Mouse (Mus musculus) activated CD4-positive, CD25-positive, alpha-beta regulatory T cell (primary cell): Measurements from ENCODE around the gene Gsdma. TPM values are rescaled to one million over a fixed set of nuclear protein-coding genes. Genes with fewer than 3 reads are reported as not detected.

Experiments used
- polyA plus RNA-seq, 2 experiments: library from polyadenylated mRNA; unstranded; fragments of 100-300 nt; shearing (Covaris generic); gene quantifications; one replicate each; pipeline ENCODE4 v1.2.1; 2017

Gene Gsdma
- under 1 TPM in 1 of 2 experiments, not detected in 1; 0.29 TPM for polyA plus RNA-seq

DNA sequence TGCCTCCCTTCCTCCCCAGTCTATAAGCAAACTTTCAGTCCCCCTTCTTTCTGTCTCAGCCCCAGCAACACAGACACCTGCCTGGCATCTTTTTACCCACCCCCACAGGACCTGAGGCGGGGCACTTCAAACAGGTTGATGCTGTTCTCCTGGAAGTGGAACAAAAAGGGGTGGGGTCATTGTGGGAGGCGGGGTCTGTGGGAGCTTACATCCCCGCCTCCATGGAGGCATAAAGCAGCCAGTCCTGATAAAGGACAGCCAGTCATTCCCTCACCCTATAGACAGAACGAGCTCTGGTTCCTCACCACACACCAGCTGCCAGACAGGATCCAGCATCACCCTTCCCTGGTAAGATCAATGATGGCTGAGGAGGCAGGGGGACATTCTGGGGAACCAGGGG is at the start of gene Gsdma:
Gene Gsdma (plus strand): TSS at position 261 of the 400 bp plus-strand sequence.

DNA sequence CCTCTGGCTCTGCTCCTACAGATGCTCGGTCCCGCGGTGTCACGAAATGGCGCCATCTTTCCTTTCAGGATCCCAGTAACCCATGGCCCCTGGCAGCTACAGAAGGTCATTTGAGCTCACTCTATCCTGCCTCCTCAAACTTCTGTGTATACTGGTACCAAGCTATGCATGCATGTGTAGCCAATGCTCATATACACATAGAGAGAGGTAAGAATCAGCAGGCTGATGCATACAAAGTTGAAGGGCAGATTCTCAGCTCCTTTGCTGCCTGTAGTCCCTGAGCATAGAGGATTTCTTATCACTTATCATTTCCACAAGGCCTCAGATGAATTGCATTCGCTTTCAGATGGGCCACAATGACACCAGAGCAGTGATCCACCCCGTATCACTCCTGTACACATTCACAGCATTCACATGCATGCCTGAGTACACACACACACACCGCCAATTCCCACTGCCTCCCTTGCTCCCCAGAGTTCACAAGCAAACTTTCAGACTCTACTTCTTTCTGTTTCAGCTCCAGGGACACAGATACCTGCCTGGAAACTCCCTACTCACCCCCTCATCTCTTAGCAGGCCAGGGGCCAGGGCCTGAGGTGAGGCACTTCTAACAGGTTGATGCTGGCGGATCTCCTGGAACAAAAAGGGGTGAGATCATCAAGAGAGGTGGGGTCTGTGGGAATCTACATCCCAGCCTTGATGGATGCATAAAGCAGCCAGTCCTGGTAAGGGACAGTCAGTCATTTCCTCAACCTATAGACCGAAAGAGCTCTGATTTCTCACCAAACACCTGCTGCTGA is 38.3 kb upstream of the Gsdma start, which contains the start of the genes Gm12355 and Gsdma3:
Gene Gm12355 (minus strand): TSS at position 51 of the 800 bp plus-strand sequence.
Gene Gsdma3 (plus strand): TSS at position 750 of the 800 bp plus-strand sequence.

DNA sequence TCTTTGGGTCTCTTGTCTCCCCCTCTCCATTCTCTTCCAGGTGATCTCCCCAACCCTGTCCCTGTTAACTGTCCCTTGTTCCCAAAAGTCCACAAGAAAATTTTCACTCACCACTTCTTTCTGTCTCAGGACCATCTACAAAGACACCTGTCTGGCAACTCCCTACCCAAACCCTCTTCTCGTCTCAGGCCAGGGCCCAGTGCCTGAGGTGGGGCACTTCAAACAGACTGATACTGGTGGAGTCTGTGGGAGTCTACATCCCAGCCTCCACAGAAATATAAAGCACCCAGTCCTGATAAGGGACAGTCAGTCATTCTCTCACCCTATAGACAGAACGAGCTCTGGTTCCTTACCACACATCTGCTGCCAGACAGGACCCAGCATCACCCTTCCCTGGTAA is 17.7 kb upstream of the Gsdma start, which contains the start of gene Gsdma2:
Gene Gsdma2 (plus strand): TSS at position 301 of the 400 bp plus-strand sequence.

DNA sequence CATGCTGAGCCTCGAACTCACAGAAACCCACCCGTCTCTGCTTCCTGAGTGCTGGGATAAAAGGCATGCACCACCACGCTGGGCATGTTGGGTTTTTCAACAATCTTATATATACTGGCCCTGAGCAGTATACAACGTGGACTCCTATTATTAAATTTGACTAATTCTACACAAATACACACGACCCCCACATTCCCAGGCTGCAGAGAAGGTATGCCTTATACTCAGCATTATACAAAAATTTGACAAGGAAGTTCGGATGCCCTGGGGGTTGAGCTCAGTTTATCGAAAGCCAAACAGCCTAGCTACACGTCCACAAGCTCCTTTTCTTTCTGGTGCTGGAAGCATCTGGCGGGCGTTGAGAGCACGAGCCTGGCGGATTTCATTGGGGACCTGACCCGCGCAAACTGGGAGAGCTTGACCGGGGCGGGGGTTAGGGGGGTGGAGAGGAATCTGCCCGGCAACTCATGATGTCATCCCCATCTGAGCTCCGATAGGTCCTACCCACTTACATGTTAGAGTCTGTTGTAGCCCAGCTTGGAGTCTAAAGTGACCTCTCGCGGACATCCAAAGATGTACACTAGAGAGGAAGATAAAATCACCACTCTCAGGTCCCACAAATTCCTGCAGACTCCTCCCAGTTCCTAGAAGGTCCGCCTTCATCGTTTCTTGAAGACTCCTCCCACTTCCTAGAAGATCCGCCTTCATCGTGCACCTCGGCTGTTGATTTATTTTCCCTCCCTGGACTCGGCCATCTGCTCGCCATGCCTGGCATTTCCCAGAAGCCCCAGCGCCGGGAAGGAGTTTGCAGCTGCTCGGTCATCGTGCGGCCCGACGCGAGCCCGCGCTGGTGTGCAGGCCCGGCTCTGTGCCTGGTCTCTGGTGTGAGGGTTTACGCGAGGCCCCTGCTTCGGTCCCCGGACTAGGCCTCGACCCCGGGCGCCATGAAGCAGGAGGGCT is 17.9 kb downstream of the Gsdma start, which contains the start of gene Psmd3:
Gene Psmd3 (plus strand): TSS at position 769 of the 960 bp plus-strand sequence.

DNA sequence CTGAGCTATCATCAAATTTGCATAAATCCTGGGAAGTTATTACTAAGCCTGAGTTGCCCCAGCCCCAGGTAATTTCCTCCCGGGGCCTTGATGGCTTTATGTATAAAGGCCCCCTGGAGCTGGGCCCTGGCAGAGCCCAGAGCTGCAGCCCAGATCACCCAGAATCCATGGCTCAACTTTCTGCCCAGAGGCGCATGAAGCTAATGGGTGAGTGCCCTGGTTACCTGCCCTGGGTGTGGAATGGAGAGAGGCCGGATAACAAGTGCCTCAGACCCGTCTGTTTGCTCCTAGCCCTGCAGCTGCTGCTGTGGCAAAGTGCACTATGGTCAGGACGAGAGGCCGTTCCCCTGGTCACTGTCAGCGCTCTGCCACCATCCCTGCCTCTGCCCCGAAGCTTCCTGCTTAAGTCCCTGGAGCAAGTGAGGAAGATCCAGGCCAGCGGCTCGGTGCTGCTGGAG is 37.1 kb downstream of the Gsdma start, which contains the start of gene Csf3:
Gene Csf3 (plus strand): TSS at position 51 of the 458 bp plus-strand sequence.

Other genes starting within 250 kb of the Gsdma start
- 100 to 1,000 TPM; 164 to 186 TPM for gene Mien1, start 225.4 kb upstream of the Gsdma start, polyA plus RNA-seq
- 10 to 100 TPM in 1 of 2 experiments, 1 to 10 TPM in 1; 2.2 to 10.1 TPM for gene Grb7, start 218.0 kb upstream of the Gsdma start, polyA plus RNA-seq
- gene Ikzf3, start 118.3 kb upstream of the Gsdma start, polyA plus RNA-seq, result 100 to 1,000 TPM; 115 to 157 TPM
- gene Zpbp2, start 113.3 kb upstream of the Gsdma start, polyA plus RNA-seq, result 1 to 10 TPM; 2.1 to 7.1 TPM
- gene Ormdl3, start 77.0 kb upstream of the Gsdma start, polyA plus RNA-seq, result 10 to 100 TPM; 60.0 to 64.2 TPM
- gene Lrrc3c, start 66.1 kb upstream of the Gsdma start, polyA plus RNA-seq, result not detected
- gene Gm12355, start 38.7 kb upstream of the Gsdma start, polyA plus RNA-seq, result 1 to 10 TPM; 4.5 to 5.4 TPM
- gene Gsdma3, start 38.0 kb upstream of the Gsdma start, polyA plus RNA-seq, result under 1 TPM in 1 of 2 experiments, not detected in 1; 0.23 TPM
- under 1 TPM in 1 of 2 experiments, not detected in 1; 0.45 TPM for gene Gsdma2, start 17.6 kb upstream of the Gsdma start, polyA plus RNA-seq
- gene Psmd3, start 18.2 kb downstream of the Gsdma start, polyA plus RNA-seq, result 100 to 1,000 TPM; 120 to 151 TPM
- not detected for gene Csf3, start 36.9 kb downstream of the Gsdma start, polyA plus RNA-seq
- 10 to 100 TPM; 35.5 to 58.3 TPM for gene Med24, start 65.1 kb downstream of the Gsdma start, polyA plus RNA-seq
- gene Thra, start 76.3 kb downstream of the Gsdma start, polyA plus RNA-seq, result 1 to 10 TPM; 1.5 to 5.7 TPM
- 1 to 10 TPM in 1 of 2 experiments, under 1 TPM in 1; 0.90 to 4.9 TPM for gene Nr1d1, start 111.0 kb downstream of the Gsdma start, polyA plus RNA-seq
- gene Msl1, start 131.2 kb downstream of the Gsdma start, polyA plus RNA-seq, result 10 to 100 TPM; 20.7 to 23.0 TPM
- gene Casc3, start 140.6 kb downstream of the Gsdma start, polyA plus RNA-seq, result 10 to 100 TPM; 57.3 to 71.1 TPM
- under 1 TPM in 1 of 2 experiments, not detected in 1; 0.38 TPM for gene Rapgefl1, start 172.4 kb downstream of the Gsdma start, polyA plus RNA-seq
- 1 to 10 TPM; 3.2 to 4.3 TPM for gene Wipf2, start 199.3 kb downstream of the Gsdma start, polyA plus RNA-seq
- 10 to 100 TPM; 12.5 to 14.6 TPM for gene Cdc6, start 243.4 kb downstream of the Gsdma start, polyA plus RNA-seq